Mouse (Mus musculus) adrenal gland, postnatal 25 days (tissue): Measurements from ENCODE around the gene Gm10553. TPM values are rescaled to one million over a fixed set of nuclear protein-coding genes. Genes with fewer than 3 reads are reported as not detected.
"Not testable (repeated sequence)": the region's sequence is repeated elsewhere in the genome, so short reads cannot be mapped to it uniquely, and the experiment has no call there.

Experiments used
- DNase-seq: peaks from one replicate; pipeline ENCODE4 v3.0.0; 2021; ENCODE audit warnings: mixed read lengths
- long read RNA-seq: library from polyadenylated mRNA; stranded (forward); transcript quantifications from one replicate; pipeline ENCODE4 v2.0.0, GENCODE M21; 2021
- total RNA-seq: library from RNA; stranded (reverse); gene quantifications from 2 replicates; pipeline ENCODE4 v1.2.3, GENCODE M21; 2021

The Gm10553 gene
- total RNA-seq = not detected in 2 replicates
- long read RNA-seq = 0 reads

- not testable (repeated sequence) for DNase-seq
These were observed at the start of gene Gm10553 for GRCm38 (mm10) chr1:85099864-85100263. Gm10553 (plus strand) TSS chr1:85100164.

GRCm38 (mm10) chr1:85071690-85072089, 28.3 kb upstream of the Gm10553 start:
- not testable (repeated sequence) for DNase-seq

DNA sequence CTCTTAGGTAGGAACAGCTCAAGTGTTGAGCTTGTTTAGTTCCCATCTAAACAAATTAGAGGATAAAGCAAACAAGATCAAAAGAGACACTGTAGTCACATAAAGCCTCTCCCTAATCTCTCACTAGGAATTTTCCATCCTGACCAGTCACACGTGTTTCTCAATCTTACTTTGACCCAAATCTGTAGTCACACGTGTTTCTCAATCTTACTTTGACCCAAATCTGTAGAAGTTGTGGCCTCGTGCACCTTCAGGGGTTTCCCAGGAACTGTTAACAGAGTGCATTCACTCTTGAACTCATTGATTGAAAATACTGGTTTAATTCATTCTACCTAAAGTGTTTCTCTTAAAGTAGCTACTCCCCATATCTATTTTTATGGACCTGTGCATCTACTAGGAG, 26.9 kb upstream of the Gm10553 start:
- not testable (repeated sequence) for DNase-seq

- DNase-seq = not testable (repeated sequence)
These were observed 15.2 kb upstream of the Gm10553 start for GRCm38 (mm10) chr1:85084803-85085202.

DNA sequence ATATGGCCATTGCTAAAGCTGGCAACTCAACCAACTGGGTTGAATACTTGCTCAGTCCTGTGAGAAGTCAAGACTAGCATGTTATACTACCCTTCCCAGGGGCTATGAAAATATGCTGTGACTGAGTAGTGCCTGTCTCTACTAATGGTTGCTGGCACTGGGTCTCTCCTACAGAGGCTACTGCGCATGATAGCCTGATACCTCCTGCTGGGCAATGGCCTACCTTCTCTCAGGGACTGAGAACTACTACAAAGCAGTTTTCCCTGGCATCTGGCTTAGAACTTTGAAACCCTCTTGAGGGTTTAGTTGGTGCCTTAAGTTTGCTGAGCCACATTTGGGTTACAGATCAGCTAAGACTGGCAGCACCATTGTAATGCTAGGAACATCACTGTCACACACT, 13.8 kb upstream of the Gm10553 start:
- DNase-seq = not testable (repeated sequence)

DNA sequence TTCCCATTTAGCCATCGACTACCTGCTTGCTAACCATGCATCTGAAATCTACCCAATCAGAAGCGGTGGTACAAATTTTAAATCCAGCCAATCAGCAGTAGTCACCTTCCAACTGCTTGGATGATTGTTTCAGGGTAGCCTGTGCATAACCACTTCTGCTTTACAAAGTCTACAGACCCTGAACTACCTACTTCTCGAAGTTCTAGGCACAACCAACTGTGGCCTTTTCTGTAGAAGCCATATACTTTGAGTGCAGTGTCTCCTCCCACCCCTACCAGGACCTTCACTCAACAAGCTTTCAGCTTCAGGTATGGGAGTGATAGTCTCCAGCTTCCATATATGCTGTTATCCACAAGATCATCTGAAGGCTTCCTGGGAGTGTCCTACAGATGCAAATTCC, 7.8 kb upstream of the Gm10553 start:
- not testable (repeated sequence) for DNase-seq

- not testable (repeated sequence) for DNase-seq
These were observed 6.9 kb upstream of the Gm10553 start for GRCm38 (mm10) chr1:85093011-85093572.

DNA sequence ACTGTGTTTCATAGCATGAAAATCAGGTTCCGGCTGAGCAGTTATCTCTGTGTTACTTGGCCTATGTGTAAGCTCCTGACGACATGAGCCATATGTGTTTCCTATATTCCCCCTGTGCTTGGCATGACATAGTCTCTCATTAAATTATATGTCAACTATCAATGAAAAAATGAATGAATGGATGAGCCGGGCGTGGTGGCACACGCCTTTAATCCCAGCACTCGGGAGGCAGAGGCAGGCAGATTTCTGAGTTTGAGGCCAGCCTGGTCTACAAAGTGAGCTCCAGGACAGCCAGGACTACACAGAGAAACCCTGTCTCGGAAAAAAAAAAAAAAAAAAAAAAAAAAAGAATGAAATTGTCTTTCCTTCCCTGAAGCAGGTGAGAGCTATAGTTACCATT, 883 bp upstream of the Gm10553 start:
- not testable (repeated sequence) for DNase-seq

DNA sequence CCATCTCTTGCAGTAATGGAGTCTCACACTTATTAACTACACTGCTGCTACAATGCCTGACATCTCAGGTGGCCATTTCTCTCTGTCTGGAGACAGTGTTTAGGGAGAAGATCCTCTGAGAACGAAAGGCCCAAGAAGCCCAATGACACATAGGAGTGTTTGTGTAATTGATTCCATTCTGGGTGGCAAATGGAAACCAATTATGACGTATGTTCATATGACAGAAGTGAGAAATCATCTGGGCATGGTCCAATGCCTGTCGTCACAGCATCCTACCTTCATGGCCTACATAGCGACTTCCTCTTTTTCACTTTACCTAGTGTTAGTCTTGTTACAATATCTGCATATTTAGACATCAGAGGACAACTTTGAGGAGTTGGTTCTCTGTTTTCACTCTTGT, 1.8 kb downstream of the Gm10553 start:
- not testable (repeated sequence) for DNase-seq

GRCm38 (mm10) chr1:85105336-85105735, 5.4 kb downstream of the Gm10553 start:
- not testable (repeated sequence) for DNase-seq

DNA sequence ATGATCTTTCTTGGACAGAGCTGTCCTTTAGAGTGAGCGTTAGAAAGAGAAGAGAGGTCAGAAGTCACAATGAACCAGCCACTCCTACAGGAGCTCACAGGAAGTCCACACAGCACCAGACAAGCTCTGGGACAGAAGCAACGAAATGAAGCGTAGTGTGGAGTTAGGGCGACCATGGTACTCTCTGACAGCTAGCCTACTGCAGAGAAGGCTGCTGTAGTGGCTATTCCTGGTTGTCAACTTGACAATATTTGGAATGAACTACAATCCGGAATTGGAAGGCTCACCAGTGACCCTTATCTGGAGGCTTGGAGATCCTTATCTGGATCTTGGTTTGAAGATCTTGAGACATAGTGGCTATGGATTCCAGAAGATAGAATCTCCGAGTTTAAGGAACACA, 6.0 kb downstream of the Gm10553 start:
- not testable (repeated sequence) for DNase-seq

GRCm38 (mm10) chr1:85109753-85110152, 9.8 kb downstream of the Gm10553 start, which contains the start of gene A530032D15Rik:
A530032D15Rik (minus strand) TSS chr1:85109853.
- DNase-seq = not testable (repeated sequence)

DNA sequence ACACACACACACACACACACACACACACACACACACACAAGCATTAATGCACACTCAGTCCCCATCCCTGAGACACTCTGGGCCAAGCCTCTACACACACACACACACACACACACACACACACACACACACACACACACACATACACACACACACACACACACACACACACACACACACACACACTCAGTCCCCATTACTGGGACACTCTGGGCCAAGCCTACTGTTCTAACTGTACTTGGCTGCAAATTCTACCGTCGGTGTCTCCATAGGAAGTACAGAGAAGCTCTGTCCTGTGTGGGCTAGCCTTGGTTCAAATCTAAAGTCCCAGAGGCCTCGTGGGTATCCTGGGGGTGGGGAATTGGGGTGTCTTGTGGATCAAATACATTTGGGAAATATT, 10.9 kb downstream of the Gm10553 start:
- not testable (repeated sequence) for DNase-seq

DNA sequence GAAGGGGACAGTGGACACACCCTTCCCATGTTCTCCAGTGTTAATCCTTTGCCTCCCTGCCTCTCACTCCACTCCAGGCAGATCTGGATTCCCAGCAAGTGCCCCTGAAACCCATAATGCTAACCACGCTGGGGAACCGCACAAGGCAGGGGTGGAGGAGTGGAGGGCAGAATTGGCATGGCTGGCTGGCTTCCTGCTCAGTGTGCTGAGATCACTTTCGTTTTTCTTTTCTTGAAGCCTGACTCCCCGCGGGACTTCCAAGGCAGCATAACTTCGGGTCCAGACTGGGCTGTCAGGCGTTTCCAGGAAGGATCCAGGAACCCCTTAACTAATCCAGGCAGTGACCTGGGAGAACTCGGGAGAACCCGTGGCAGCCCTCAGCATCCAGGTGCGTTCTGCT, 11.6 kb downstream of the Gm10553 start:
- DNase-seq = not testable (repeated sequence)

GRCm38 (mm10) chr1:85112266-85112665, 12.3 kb downstream of the Gm10553 start:
- not testable (repeated sequence) for DNase-seq

DNA sequence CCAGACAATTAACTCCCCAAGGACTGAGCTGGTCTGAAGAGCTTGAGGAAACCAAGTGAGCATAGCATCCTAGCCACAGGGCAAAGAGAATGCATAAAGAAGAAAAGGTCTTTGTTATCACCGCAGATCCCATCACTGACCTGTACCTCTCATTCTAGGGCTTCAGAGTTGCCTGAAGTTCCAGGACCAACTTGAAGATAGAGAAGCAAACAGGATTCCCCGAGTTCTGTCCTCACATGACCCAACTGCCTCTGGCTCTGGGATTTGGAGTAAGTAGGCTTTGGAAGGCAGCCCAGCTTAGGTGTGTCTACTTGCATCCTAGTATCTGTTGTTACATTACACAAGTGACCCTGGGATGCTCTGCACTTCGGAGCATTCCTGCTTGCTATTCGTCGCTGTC, 12.9 kb downstream of the Gm10553 start:
- DNase-seq = not testable (repeated sequence)

DNA sequence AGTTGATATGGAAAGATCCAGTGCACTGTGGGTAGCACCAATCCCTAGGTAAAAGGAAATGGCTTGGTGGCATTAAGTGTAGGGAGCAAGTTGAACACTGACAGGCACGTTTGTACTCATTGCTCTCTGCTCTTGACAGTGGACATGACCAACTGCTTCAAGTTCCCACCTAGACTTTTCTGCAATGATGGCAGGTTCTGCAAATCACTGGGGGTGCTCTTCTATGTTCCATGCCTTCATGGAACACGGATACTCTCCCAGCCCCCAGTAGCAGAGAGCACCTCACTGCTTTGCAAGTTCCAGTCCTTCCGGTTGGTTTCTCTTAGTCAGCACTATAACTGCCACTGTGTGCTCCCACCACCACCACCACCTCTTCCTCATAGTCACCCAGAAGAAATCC, 14.1 kb downstream of the Gm10553 start:
- not testable (repeated sequence) for DNase-seq

DNA sequence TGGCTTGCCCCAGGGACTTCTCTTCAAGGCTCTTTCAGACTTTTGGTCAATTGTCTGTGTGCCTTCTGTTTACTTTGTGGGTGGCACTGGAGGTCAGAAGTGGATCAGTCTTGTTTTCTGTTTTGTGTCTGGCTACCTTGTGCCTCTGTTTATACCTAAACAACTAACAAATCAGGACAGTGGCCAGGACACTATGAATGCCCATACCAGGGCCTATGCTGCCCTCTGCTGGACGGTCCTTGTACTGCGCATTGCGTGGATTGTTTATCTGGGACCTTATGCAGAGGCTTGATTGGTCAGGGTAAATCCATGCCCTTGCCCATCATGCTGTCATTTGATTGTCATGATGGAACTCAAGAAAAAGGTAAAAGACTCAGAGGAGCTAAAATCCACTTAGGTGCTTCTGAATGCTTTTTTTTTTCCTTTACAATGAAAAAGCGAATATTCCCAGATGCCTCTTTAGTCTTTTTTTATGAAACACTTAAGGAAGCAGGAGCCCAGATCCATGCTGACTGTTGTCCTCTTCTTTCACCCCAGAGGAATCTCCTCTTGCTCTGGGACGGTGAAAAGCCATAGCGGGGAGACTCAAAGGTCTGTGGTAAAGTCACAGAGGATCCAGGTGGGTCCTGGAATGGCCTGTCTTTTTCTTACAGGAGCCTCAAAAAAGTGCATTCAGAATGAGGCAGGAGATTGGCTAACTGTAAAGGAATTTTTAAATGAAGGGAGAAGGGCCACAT, 14.9 kb downstream of the Gm10553 start:
- peak; percentile 38 for DNase-seq

DNA sequence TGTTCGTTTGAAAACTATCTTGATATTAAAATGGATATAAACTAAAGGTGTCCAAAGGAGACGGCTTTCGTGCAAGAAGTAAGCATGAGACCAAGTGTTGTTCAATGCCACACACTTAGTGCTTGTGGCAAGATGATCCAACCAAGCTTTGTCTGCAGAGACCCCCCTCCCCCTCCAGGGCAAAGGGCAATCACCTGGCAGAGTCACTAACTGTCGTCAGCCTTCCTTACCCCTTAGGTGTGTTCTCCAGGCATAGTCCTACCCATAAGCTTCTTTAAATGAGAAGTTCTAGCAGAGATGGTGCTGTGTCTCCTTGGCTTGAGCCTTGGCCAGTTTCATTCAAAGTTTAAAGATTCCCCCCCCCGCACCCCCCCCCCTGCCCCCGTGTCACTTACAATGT, 17.6 kb downstream of the Gm10553 start:
- not testable (repeated sequence) for DNase-seq

GRCm38 (mm10) chr1:85118341-85118740, 18.4 kb downstream of the Gm10553 start:
- not testable (repeated sequence) for DNase-seq

GRCm38 (mm10) chr1:85121841-85122240, 21.9 kb downstream of the Gm10553 start:
- DNase-seq = not testable (repeated sequence)

GRCm38 (mm10) chr1:85133671-85134070, 33.7 kb downstream of the Gm10553 start:
- DNase-seq = not testable (repeated sequence)
